Mouse (Mus musculus) forebrain, postnatal 0 days (tissue): ENCODE data around the gene Nup210l. TPM values are rescaled to one million over a fixed set of nuclear protein-coding genes. Genes with fewer than 3 reads are reported as not detected.

Experiments used
- ATAC-seq: fragments of 200-750 bp; cut with Nextera tagmentation; 2 replicates; pipeline ENCODE4 v1.8.0; 2017; ENCODE audit warnings: mild to moderate bottlenecking, moderate library complexity
- DNase-seq: peaks from one replicate; pipeline ENCODE4 v3.0.0-alpha.2; 2015
- H3K27ac ChIP-seq: fragments of 300-500 bp; sonication (generic); 2 replicates; pipeline ENCODE4 v1.5.1; 2014; ENCODE audit warnings: low read depth, mild to moderate bottlenecking, antibody characterized with exemption, low read length, moderate library complexity, mixed read lengths
- H3K27me3 ChIP-seq: fragments of 300-500 bp; sonication (generic); 2 replicates; pipeline ENCODE4 v1.6.1; 2014; ENCODE audit warnings: mild to moderate bottlenecking, low read length, mixed read lengths; ENCODE audit not compliant: insufficient read depth
- H3K36me3 ChIP-seq: fragments of 300-500 bp; sonication (generic); 2 replicates; pipeline ENCODE4 v1.6.1; 2014; ENCODE audit warnings: mild to moderate bottlenecking, moderate library complexity; ENCODE audit not compliant: insufficient read depth
- H3K4me1 ChIP-seq: fragments of 300-500 bp; sonication (generic); 2 replicates; pipeline ENCODE4 v1.6.1; 2014; ENCODE audit warnings: antibody characterized with exemption; ENCODE audit not compliant: insufficient read depth
- H3K4me2 ChIP-seq: fragments of 300-500 bp; sonication (generic); 2 replicates; pipeline ENCODE4 v1.6.1; 2014; ENCODE audit warnings: low read depth, mild to moderate bottlenecking, moderate library complexity
- H3K4me3 ChIP-seq: fragments of 300-500 bp; sonication (generic); 2 replicates; pipeline ENCODE4 v1.5.1; 2014; ENCODE audit warnings: low read depth, low read length, mixed read lengths
- H3K9ac ChIP-seq: fragments of 300-500 bp; sonication (generic); 2 replicates; pipeline ENCODE4 v1.6.1; 2014; ENCODE audit warnings: mild to moderate bottlenecking
- H3K9me3 ChIP-seq: fragments of 300-500 bp; sonication (generic); 2 replicates; pipeline ENCODE4 v1.6.1; 2016; ENCODE audit warnings: low read length
- CTCF ChIP-seq: sonication (generic); IDR thresholded peaks from 2 replicates; pipeline ENCODE4 v1.5.1; 2016; ENCODE audit warnings: antibody characterized with exemption, control low read depth, low read depth
- WGBS: fragments of 180-500 bp; shearing (Covaris S2); extraction: QIAGEN DNeasy Blood & Tissue Kit; methylation state at CpG from one replicate; pipeline ENCODE4 v1.1.7; 2014; 5-methylcytosine and 5-hydroxymethylcytosine counted together
- polyA plus RNA-seq: library from polyadenylated mRNA; unstranded; fragments of >200 nt; fragmentation: Nextera tagmentation; extraction: Ambion mirVana; gene quantifications from 2 replicates; pipeline ENCODE4 v1.2.1, GENCODE M21; 2015
- total RNA-seq: library from RNA; depleted of rRNA; stranded (reverse); fragments of >200 nt; gene quantifications from 2 replicates; pipeline ENCODE4 v1.2.3, GENCODE M21; 2014

The Nup210l gene
- total and polyA plus RNA-seq, 2 experiments from 2014 or later = 0.10 to 0.38 TPM

GRCm38 (mm10) chr3:90072294-90072693, 31.6 kb upstream of the Nup210l start, which contains the start of gene Tpm3:
Gene Tpm3 (plus strand): TSS chr3:90072649.
- H3K4me2 ChIP-seq = no peak within 1 kb of the TSS
- H3K4me3 ChIP-seq = no peak within 1 kb of the TSS
- no peaks in the 10 kb centered on the region for H3K9me3 ChIP-seq
- H3K27ac ChIP-seq = no peak within 1 kb of the TSS
- no peaks in the 10 kb centered on the region for H3K27me3 ChIP-seq
- no peaks in the 10 kb centered on the region for H3K4me1 ChIP-seq
- no peaks in the 10 kb centered on the region for H3K36me3 ChIP-seq
- no peak within 1 kb of the TSS for H3K9ac ChIP-seq
- DNase-seq (no peak), ATAC-seq (no peak)
- no peak for TF ChIP-seq CTCF
- 74% methylated on average over 4 of the region's 4 CpGs for WGBS

GRCm38 (mm10) chr3:90076921-90077716, 26.8 kb upstream of the Nup210l start:
- TF ChIP-seq CTCF = peak; percentile 81
- Histone ChIP-seq H3K9me3 (no peaks in the 10 kb centered on the region), H3K36me3 (no peaks in the 10 kb centered on the region), H3K27me3 (no peaks in the 10 kb centered on the region), H3K27ac (no peak overlapping the region), H3K4me2 (no peak overlapping the region), H3K9ac (no peak overlapping the region), H3K4me1 (peaks cover 9% of the 10 kb centered on the region; the same call in 1 of the 2 replicates), H3K4me3 (no peak overlapping the region)
- WGBS = 7% methylated on average over 5 of the region's 5 CpGs
- DNase-seq (peak; percentile 90), ATAC-seq (no peak)

GRCm38 (mm10) chr3:90078224-90078623, 25.7 kb upstream of the Nup210l start:
- Histone ChIP-seq H3K27ac (no peak overlapping the region), H3K4me1 (peaks cover 20% of the 10 kb centered on the region), H3K9me3 (no peaks in the 10 kb centered on the region), H3K4me3 (no peak overlapping the region), H3K36me3 (no peaks in the 10 kb centered on the region), H3K4me2 (no peak overlapping the region), H3K9ac (no peak overlapping the region), H3K27me3 (no peaks in the 10 kb centered on the region)
- no peak for DNase-seq
- no peak for TF ChIP-seq CTCF
- 52% methylated on average over 5 of the region's 5 CpGs for WGBS
- ATAC-seq = no peak

GRCm38 (mm10) chr3:90079133-90079762, 24.7 kb upstream of the Nup210l start:
- no peak; the same call in 1 of the 2 replicates for TF ChIP-seq CTCF
- no peaks in the 10 kb centered on the region for H3K27me3 ChIP-seq
- H3K9ac ChIP-seq = peak overlapping the region; percentile 88
- no peaks in the 10 kb centered on the region for H3K9me3 ChIP-seq
- H3K4me1 ChIP-seq = peaks cover 25% of the 10 kb centered on the region
- DNase-seq (peak; percentile 93), ATAC-seq (peak; percentile 94)
- no peaks in the 10 kb centered on the region for H3K36me3 ChIP-seq
- peak overlapping the region; percentile 95 for H3K27ac ChIP-seq
- H3K4me3 ChIP-seq = peak overlapping the region; percentile 81
- H3K4me2 ChIP-seq = peak overlapping the region; percentile 73
- 2% methylated on average over 33 of the region's 33 CpGs for WGBS

- ATAC-seq (peak; percentile 54), DNase-seq (peak; percentile 71)
- Histone ChIP-seq H3K4me3 (peak overlapping the region; percentile 81), H3K36me3 (no peaks in the 10 kb centered on the region), H3K9me3 (no peaks in the 10 kb centered on the region), H3K4me2 (peak overlapping the region; percentile 73), H3K27me3 (no peaks in the 10 kb centered on the region), H3K27ac (peak overlapping the region; percentile 95), H3K9ac (peak overlapping the region; percentile 88), H3K4me1 (peaks cover 29% of the 10 kb centered on the region)
- 3% methylated on average over 48 of the region's 53 CpGs for WGBS
- TF ChIP-seq CTCF = peak; percentile 32; the same call in 1 of the 2 replicates
Observed at GRCm38 (mm10) chr3:90079763-90080497, 24.0 kb upstream of the Nup210l start.

- ATAC-seq (no peak), DNase-seq (no peak)
- Histone ChIP-seq H3K9ac (peak overlapping the region; percentile 88), H3K4me2 (peak overlapping the region; percentile 73), H3K9me3 (no peaks in the 10 kb centered on the region), H3K27ac (peak overlapping the region; percentile 95), H3K4me3 (peak overlapping the region; percentile 81), H3K36me3 (no peaks in the 10 kb centered on the region), H3K4me1 (peaks cover 29% of the 10 kb centered on the region), H3K27me3 (no peaks in the 10 kb centered on the region)
- 2% methylated on average over 6 of the region's 6 CpGs for WGBS
- TF ChIP-seq CTCF = no peak
Observed at GRCm38 (mm10) chr3:90080498-90080863, 23.5 kb upstream of the Nup210l start.
